In the genomic region with DNA sequence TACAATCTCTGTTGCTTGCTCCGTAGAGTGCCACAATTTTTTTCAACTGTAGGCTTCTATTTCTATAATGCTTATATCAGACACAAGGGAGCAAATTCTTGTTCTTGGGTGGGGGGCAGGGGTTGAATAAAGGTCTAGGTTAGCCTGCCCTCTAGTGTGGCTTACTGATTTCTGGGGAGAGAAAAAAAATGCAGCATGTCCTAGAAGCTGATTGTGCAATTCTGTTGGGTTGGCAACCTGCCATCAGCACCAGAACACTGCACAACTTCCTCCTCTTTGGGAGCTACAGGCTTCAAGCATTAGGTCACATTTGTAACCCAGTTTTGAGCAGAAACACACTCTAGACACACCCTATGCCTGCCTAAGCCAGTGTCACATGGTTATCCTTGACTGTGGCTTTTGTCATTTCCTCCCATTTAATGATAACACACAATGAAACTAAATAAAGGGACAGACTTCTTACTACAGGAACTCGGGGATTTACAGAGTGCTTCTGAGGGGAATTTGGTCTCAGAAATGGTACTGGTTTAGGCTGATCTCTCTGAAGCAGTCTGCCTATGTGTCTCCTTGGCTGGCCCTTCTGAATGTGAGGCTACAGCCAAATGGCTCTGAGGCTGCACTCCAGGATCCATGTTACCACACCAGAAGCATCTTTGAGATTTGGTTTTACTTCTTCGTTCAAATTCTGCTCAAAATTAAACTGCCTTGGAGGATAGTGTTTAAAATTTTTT, we compare ENCODE assay signal across 8 mouse cellular contexts.
DNase-seq lines count a peak whose midpoint lies in the region; ATAC-seq and TF ChIP-seq lines count a peak whose summit lies in the region.

No protein-coding gene starts in this region.

- TF ChIP-seq CTCF in brain, embryonic 14.5 days (IDR thresholded peaks at IDR 0.05; ENCODE audit: borderline replicate concordance, extremely low read depth, insufficient read depth, insufficient read length), result no peak; the same call in 1 of the 2 replicates

- no peak for TF ChIP-seq POLR2A in brain, embryonic 14.5 days (IDR thresholded peaks at IDR 0.05; ENCODE audit: borderline replicate concordance, extremely low read depth, insufficient read depth, insufficient read length, poor library complexity, severe bottlenecking)

- peak; percentile 90 for DNase-seq in Muller cell, postnatal 12 days (ENCODE audit: inconsistent ontology term)
- peak; percentile 83 for DNase-seq in brain, embryonic 14.5 days (ENCODE audit: low read depth)
- peak; percentile 51 to 57 for DNase-seq in frontal cortex, postnatal 10 days (ENCODE audit: low spot score in 2 of 2)
- DNase-seq in heart, postnatal 4 days, result peak; percentile 89
- DNase-seq in layer of hippocampus, adult 9-11 months, result peak; percentile 78
- DNase-seq in right cerebral cortex, postnatal 25 days, result peak; percentile 25

- ATAC-seq in lung, embryonic 16.5 days (ENCODE audit: low read depth), result peak; percentile 100
- ATAC-seq in CD4-positive, CD25-positive, alpha-beta regulatory T cell, adult 4 months, result no peak

- H3K4me3 ChIP-seq in lung, embryonic 16.5 days (ENCODE audit: low read length), result no peak overlapping the region

- no peaks in the 10 kb centered on the region for H3K36me3 ChIP-seq in lung, embryonic 16.5 days (ENCODE audit: control insufficient read depth, insufficient read depth, low read length)

- H3K27me3 ChIP-seq in lung, embryonic 16.5 days (ENCODE audit: control insufficient read depth, insufficient read depth, low read depth, low read length), result no peaks in the 10 kb centered on the region

- H3K4me1 ChIP-seq in lung, embryonic 16.5 days (replicated peaks; ENCODE audit: control insufficient read depth, insufficient read depth, low read length), result peaks cover 5% of the 10 kb centered on the region; the same call in 1 of the 2 replicates

- H3K4me2 ChIP-seq in lung, embryonic 16.5 days (ENCODE audit: low read depth, low read length), result no peak overlapping the region

- H3K9me3 ChIP-seq in lung, embryonic 16.5 days (ENCODE audit: control insufficient read depth, low read length), result no peaks in the 10 kb centered on the region

- peak overlapping the region; percentile 84 for H3K27ac ChIP-seq in lung, embryonic 16.5 days (ENCODE audit: low read length)

- 23% methylated on average over 3 of the region's 3 CpGs for WGBS in lung, embryonic 16.5 days

- peak overlapping the region; percentile 6; the same call in 1 of the 2 replicates for H3K9ac ChIP-seq in lung, embryonic 16.5 days (ENCODE audit: low read length)

Comparison
In these comparisons a context has a peak if more than half of its experiments do, and no peak if none do; other contexts are left out.
1. DNase-seq: peak in every context shown above with its lines; median percentile 90 in Muller cell, postnatal 12 days; 89 in heart, postnatal 4 days; 83 in brain, embryonic 14.5 days; 78 in layer of hippocampus, adult 9-11 months; 54 in frontal cortex, postnatal 10 days; 25 in right cerebral cortex, postnatal 25 days.